Mouse (Mus musculus): ENCODE measurements at regions not wholly inside any gene's neighbourhood (a gene's known extent, or its start where the extent isn't known, plus 50 kb on each side); places are given as distances from the start of the nearest gene placed in this dataset.

GRCm38 (mm10) chr11:20915687-20916432 lies 85.0 kb upstream of the Lgalsl start:
- TF ChIP-seq TAL1 (IDR thresholded peaks at IDR 0.05; ENCODE audit: low read length) (no peak), TCF12 (IDR thresholded peaks at IDR 0.05; ENCODE audit: low read depth, low read length) (no peak), CTCF (IDR thresholded peaks at IDR 0.05 in 2 of 3, conservative IDR thresholded peaks at IDR 0.05 in 1 of 3; ENCODE audit: control insufficient read depth in 1 of 3, insufficient read depth in 1 of 3, low read depth in 2 of 3, low read length in 3 of 3, poor library complexity in 1 of 3, severe bottlenecking in 1 of 3) (peak in 2 of 3 experiments; percentile 44 to 64; a peak in 4 of 6 replicates), ELF1 (IDR thresholded peaks at IDR 0.05; ENCODE audit: low read depth, low read length) (no peak), KAT2A (conservative IDR thresholded peaks at IDR 0.05; ENCODE audit: low read depth, low read length) (no peak), ZNF384 (IDR thresholded peaks at IDR 0.05; ENCODE audit: low read depth, low read length) (no peak), POLR2A (IDR thresholded peaks at IDR 0.05; ENCODE audit: control insufficient read depth in 1 of 2, insufficient read depth in 1 of 2, low read depth in 1 of 2, low read length in 2 of 2, poor library complexity in 1 of 2) (no peak), ETS1 (IDR thresholded peaks at IDR 0.05; ENCODE audit: low read depth, low read length) (no peak), BHLHE40 (IDR thresholded peaks at IDR 0.05; ENCODE audit: borderline replicate concordance, low read depth, low read length) (no peak), EP300 (IDR thresholded peaks at IDR 0.05; ENCODE audit: low read depth in 1 of 2, low read length in 2 of 2) (no peak), POLR2AphosphoS2 (IDR thresholded peaks at IDR 0.05; ENCODE audit: low read length) (no peak), MXI1 (IDR thresholded peaks at IDR 0.05; ENCODE audit: low read depth, low read length) (peak; percentile 9; the same call in 1 of the 2 replicates), RAD21 (IDR thresholded peaks at IDR 0.05; ENCODE audit: low read depth, low read length) (peak; percentile 57), NELFE (IDR thresholded peaks at IDR 0.05; ENCODE audit: low read depth, low read length) (peak; percentile 25; the same call in 1 of the 2 replicates), HCFC1 (IDR thresholded peaks at IDR 0.05; ENCODE audit: low read depth, low read length) (0 out of 2 replicates have a peak, but pooled peaks have one; percentile 34), ZC3H11A (IDR thresholded peaks at IDR 0.05; ENCODE audit: low read depth, low read length) (peak; percentile 62), SMC3 (IDR thresholded peaks at IDR 0.05; ENCODE audit: low read depth, low read length) (peak; percentile 58), MAZ (IDR thresholded peaks at IDR 0.05; ENCODE audit: low read depth, low read length) (no peak), ZKSCAN1 (IDR thresholded peaks at IDR 0.05; ENCODE audit: low read depth, low read length) (no peak), NRF1 (IDR thresholded peaks at IDR 0.05; ENCODE audit: insufficient read depth, low read depth, low read length, poor library complexity, severe bottlenecking) (no peak)
- Histone ChIP-seq H3K27me3 (ENCODE audit: control insufficient read depth in 1 of 2, insufficient read depth in 2 of 2, low read length in 2 of 2) (no peaks in the 10 kb centered on the region), H3K36me3 (ENCODE audit: control insufficient read depth in 1 of 2, insufficient read depth in 2 of 2, low read length in 2 of 2) (peaks cover 0 to 18% of the 10 kb centered on the region in 2 experiments; a peak in 2 of 4 replicates), H3K79me2 (ENCODE audit: control insufficient read depth, insufficient read depth, low read length, poor library complexity) (no peaks in the 10 kb centered on the region), H3K9me3 (replicated peaks; ENCODE audit: insufficient read depth, low read length) (no peaks in the 10 kb centered on the region), H3K27ac (ENCODE audit: control insufficient read depth, low read depth, low read length) (no peak overlapping the region), H3K4me3 (ENCODE audit: control insufficient read depth in 1 of 2, insufficient read depth in 1 of 2, low read depth in 2 of 2, low read length in 2 of 2) (peak overlapping the region; percentile 15 to 29), H3K9ac (ENCODE audit: control insufficient read depth, low read depth, low read length, poor library complexity, severe bottlenecking) (peak overlapping the region; percentile 6; the same call in 1 of the 2 replicates), H3K4me1 (ENCODE audit: control insufficient read depth in 1 of 2, insufficient read depth in 2 of 2, low read length in 2 of 2) (peaks cover 4 to 22% of the 10 kb centered on the region in 2 experiments)
- no peak for DNase-seq (ENCODE audit: low read depth, low spot score)
